Mouse (Mus musculus) right cerebral cortex, postnatal 14 days (tissue): ENCODE results near the gene Setx.
"Not testable (repeated sequence)": the region's sequence is repeated elsewhere in the genome, so short reads cannot be mapped to it uniquely, and the experiment has no call there.

Experiments used
- DNase-seq: peaks from one replicate; pipeline ENCODE4 v3.0.0; 2022

Setx gene

GRCm38 (mm10) chr2:29123907-29124569 is at the start of gene Setx:
TSS of gene Setx (plus strand) at chr2:29124181.
- no peak for DNase-seq

DNA sequence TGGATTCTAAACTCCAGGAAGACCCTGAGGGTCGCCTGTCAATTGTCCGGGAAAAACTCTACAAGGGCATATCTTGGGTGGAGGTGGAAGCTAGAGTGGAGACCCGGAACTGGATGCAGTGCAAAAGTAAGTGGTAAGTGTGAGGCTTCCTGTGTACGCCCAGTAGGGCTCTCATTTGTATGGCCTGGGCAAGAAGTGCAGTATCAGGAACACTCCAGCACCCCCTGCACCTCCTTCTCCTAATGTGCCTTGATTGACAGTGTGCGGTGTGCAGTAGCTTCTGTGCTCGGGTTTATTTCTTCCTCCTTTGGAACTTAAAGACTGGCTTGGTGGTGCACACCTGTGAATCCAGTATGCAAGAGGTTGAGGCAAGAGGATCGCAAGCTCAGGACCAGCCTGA is 49.3 kb upstream of the Setx start:
- DNase-seq: no peak

- DNase-seq: no peak
Observed at GRCm38 (mm10) chr2:29075331-29076070, 48.5 kb upstream of the Setx start.

DNA sequence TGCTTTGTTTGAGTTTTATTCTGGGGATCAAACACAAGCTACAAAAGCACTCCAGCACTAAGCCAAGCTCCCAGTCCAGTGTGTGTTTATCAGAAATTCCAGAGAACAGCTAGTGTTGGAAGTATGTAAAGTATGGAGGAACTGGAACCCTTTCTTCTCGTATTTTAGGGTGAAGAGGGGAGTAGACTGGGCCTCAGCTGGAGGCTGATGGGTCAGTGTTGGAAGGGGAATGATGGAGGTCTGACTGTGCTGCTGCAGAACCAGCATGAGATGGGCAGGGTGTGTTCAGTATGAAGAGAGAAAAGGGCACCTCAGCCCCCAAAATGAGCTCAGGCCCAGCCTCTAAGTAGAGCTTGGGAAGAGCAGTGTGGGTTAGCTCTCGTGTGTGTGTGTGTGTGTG is 47.8 kb upstream of the Setx start:
- no peak for DNase-seq

DNA sequence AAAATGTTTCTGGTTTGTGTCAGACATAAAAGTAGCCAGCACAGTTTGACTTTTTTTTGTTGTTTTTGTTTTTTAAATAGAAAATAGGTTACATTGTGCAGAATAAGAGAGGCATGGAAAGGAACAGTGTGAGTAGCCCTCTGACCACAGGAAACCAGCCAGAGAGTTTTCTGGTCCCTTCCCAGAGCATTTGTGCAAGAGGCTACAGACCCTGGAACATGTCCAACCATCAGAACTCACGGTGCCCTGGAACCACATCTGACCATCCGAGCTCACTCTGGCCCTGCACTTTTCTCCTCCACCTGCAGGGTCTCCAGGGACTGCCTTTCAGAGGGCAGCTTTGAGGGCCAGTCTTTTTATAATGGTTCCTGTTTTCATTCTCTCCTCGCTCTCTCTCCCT is 42.0 kb upstream of the Setx start:
- DNase-seq: no peak

DNA sequence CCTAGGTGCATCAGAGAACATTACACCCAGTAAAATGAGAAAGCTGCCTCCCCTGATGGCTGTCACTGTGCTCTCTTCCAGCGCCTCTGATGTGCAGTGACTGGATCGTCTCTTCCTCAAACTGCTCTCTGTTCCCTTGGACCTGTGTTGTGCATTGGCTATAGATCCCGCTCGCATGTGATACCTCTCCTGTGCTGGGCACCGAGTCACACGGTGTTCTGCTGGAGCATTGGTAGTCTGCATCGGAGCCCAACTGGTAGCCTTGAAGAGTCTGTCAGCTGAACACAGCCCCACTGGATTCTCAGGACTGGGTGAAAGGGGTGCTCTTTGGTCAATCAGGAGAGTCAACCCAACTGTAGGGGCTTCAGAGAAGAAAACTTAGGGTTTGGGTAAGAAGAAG is 38.0 kb upstream of the Setx start:
- no peak for DNase-seq

DNA sequence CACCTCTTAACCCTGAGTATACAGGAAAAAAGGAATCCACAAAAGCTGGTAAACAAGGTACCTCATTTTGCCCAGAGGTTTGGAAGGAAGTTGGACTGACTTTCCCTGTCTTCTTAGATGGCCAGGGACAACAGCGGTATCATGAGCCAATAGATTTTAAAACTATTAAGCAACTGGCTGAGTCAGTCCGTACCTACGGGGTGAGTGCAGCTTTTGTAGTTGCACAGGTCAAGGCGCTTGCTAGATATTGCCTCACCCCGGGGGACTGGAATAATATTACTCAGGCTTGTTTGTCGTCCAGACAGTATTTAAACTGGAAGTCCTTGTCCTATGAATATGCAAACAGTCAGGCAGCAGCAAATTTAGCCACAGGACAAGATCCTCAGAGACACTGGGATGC is 34.7 kb upstream of the Setx start:
- DNase-seq: not testable (repeated sequence)

DNA sequence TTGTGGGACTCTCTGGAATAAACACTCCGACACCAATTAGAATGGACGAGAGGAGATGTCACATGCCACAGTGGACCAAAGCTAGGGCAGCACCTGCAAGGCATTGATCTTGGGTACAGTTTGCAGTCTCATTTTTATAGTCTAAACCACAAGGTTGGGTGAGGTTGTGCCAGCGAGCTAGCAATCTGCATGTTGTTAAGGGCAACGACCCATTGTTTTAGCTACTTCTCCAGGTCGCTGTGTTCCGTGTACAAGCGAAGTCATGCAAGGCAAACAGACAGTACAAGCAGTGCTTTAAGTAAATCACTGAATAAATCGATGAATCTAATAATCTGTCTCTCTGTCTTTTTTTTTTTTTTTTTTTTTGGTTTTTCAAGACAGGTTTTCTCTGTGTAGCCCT is 28.3 kb upstream of the Setx start:
- no peak for DNase-seq

DNA sequence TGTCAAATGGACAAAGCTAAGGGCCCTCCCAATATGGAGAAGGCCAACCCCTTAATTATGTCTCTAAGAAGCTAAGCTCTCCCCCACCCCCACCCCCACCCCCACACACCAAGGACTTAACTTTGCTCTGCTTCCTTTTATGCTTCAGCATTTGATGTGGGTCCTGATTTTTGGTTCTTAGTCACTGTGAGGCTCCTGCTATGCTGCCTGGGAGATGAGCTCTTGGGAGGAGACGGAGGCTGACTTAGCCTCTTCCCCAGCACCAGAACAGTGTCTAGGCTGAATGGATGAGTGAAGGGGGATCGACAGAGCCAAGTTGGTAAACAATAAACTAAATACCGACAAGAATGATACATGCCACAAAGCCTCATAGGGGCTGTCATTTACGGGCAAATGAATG is 27.2 kb upstream of the Setx start:
- DNase-seq: no peak

- DNase-seq: no peak
Observed at GRCm38 (mm10) chr2:29097465-29097864, 26.5 kb upstream of the Setx start.

GRCm38 (mm10) chr2:29097955-29098354 is 26.0 kb upstream of the Setx start:
- DNase-seq: not testable (repeated sequence)

DNA sequence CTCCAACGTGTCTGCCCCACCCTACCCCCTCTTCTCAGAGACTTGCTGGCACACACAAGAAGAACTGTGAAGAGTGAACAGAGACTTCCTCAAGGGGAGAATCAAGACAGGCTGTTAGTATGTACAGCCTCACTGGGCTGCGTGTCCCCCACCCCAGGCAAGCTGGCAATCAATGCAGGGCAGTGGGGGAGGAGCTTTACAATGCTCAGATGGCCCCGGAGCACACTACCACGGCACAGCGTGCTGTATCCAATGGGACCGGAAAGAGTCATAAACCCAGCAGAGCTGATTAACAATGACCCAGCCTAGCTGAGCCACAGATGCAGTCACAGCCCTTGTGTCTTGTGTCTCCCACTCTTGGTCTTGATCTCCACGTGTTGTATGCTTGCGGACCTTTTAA is 25.2 kb upstream of the Setx start:
- DNase-seq: no peak

DNA sequence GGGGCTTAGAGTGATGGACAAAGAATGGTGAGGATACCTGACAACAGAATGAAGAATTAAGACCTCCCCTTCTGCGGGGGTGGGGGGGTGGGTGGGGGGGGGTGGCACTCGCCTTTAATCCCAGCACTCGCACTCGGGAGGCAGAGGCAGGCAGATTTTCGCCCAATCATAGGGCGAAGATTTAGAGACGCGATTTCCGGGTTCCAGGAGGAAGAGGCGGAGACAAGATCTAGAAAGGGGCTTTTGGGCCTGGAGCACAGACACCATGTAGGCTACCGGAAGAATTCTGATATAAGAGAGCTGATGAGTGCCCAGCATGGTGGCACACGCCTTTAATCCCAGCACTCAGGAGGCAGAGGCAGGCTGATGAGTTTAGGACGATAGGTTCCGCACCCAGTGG is 24.3 kb upstream of the Setx start:
- DNase-seq: no peak

- DNase-seq: no peak
Observed at GRCm38 (mm10) chr2:29100822-29101534, 23.0 kb upstream of the Setx start.

- DNase-seq: not testable (repeated sequence)
Observed at GRCm38 (mm10) chr2:29102416-29103377, 21.3 kb upstream of the Setx start.

DNA sequence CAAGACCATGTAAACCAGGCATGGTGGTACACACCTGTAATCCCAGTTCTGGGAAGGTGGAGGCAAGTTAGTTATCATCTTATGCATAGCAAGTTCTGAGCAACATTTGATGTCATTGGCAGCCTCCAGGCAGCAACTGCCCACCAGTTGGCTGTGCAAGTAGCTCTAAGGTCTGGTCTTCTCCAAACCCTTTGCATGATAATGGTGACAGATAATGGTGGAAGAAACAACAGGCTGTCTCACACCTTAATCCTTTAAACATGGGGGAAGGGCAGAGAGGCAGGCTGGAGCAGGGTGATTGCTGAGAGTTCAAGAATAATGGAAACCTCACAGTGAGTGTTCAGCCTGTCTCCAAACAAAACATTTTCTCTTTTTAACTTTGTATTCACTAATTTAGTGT is 3.0 kb upstream of the Setx start:
- no peak for DNase-seq

GRCm38 (mm10) chr2:29122446-29122845 is 1.5 kb upstream of the Setx start:
- DNase-seq: no peak

DNA sequence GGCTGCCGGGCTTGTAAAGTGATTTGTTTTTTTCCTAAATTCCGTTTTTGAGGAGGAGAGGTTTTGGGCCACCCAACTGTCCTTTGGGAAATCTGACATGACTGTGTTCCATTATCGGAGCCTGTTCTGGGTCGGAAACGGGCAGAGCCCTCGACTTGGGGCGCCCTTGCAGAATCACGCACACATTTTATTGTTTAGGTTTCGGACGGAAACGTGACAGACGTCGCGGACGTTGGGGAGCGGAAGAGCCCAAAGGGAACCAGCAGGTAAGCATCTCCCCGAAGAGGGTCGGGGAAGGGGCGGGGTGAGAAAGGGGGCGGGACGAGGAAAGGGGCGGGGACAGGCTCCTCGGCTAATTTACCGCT is 572 bp downstream of the Setx start:
- DNase-seq: no peak

DNA sequence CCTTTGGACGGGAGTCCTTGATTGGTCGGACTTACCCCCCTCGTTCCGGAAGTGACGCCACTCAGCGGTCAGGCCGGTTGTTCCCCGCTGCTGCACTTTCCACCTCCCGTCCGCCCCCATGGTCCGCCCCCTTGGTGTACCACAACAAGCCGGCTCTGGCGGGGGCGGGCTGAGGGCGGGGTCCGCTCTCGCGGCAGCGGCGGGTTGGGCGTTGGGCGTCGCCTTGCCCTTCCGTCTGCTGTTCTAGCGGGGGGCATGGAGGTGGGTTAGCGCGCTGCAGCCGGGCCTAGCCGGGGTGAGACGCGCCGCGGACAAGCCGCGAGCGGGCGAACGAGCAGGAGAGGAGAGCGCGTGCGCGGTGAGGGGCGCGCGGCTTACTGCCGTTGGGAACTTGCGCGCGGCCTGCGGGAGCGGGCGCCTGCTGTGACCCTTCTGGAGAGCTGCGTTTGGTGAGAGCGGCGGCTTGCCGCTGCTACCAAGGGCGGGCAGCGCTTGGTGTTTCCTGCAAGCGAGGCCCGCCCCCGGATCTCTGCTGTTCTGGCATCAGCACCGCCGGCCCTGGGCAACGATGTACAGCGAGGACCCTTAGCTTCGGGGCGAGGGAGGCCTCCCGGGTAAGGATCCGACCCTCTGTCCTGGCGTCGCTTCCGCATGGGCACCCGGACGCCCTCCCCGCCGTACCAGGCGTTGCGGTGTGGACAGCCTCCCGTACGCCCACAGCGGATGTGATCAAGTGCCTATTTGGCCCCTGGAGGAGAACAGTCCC is 1.1 kb downstream of the Setx start:
- peak; percentile 95 for DNase-seq

- DNase-seq: no peak
Observed at GRCm38 (mm10) chr2:29130118-29130899, 6.3 kb downstream of the Setx start.

- DNase-seq: no peak
Observed at GRCm38 (mm10) chr2:29135161-29135560, 11.2 kb downstream of the Setx start.
